Mouse (Mus musculus): ENCODE data around the gene Zbtb48. TPM values are rescaled to one million over a fixed set of nuclear protein-coding genes. Genes with fewer than 3 reads are reported as not detected.

The Zbtb48 gene
- polyA plus RNA-seq, 1 experiment, result 8.6 TPM

DNA sequence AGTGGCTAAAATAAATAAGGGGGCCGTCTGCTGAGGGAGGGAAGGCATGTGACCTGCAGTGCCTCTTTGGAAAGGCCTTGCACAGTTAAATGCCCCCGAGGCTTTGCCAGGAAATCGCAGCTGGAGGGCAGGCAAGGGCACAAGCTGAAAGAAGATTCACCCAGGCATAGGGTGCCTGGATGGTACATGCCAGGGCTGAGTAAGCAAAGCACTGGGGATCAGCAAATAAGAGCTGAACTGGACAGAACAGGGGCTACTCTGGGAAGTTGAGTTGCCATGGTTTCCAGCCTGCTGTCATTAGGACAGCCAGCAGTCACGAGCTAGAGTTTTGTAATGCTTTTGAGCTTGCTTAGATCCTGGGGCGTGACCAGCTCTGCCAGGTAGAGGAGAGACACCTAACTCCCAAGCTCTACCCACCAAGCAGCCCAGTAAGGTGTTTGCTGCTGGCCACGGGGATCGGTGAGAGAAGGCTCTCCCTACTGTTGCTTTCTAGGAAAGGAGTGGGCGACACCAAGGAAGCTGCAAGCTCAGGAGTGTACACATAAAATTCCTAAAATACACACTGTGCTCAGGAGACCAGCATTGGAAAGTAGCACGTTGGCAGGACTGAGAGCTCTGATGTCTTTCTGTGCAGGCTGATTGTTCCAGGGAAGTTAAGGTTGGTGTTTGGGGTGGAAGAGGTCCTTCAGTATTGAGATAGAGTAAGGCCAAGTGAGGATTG is 35.1 kb upstream of the Zbtb48 start:
- Histone ChIP-seq H3K4me3 (ENCODE audit: insufficient read depth, poor library complexity, severe bottlenecking) (no peak overlapping the region), H3K79me3 (ENCODE audit: low read depth) (no peaks in the 10 kb centered on the region), H3K27me3 (ENCODE audit: control insufficient read depth, insufficient read depth, insufficient read length) (no peaks in the 10 kb centered on the region), H3K36me3 (ENCODE audit: control insufficient read depth, insufficient read depth) (peaks cover 22% of the 10 kb centered on the region), H3K79me2 (ENCODE audit: control insufficient read depth, insufficient read depth) (no peaks in the 10 kb centered on the region), H3ac (ENCODE audit: control insufficient read depth, insufficient read length, low read depth) (no peak overlapping the region)
- no peak for TF ChIP-seq FOSL1 (IDR thresholded peaks at IDR 0.05; ENCODE audit: insufficient read depth, low read length, poor library complexity, severe bottlenecking)
- no peak for TF ChIP-seq MYOD1 (IDR thresholded peaks at IDR 0.05; ENCODE audit: control insufficient read depth, insufficient read length, low read depth)
- TF ChIP-seq CTCF (IDR thresholded peaks at IDR 0.05; ENCODE audit: control insufficient read depth, insufficient read depth, insufficient read length), result no peak
- no peak for TF ChIP-seq MYOG (IDR thresholded peaks at IDR 0.05; ENCODE audit: control insufficient read depth, extremely low read depth, insufficient read length)
- no peak for TF ChIP-seq CEBPB (IDR thresholded peaks at IDR 0.05; ENCODE audit: low read depth)
- no peak for TF ChIP-seq USF1 (IDR thresholded peaks at IDR 0.05; ENCODE audit: low read depth)
- no peak for TF ChIP-seq MAX (IDR thresholded peaks at IDR 0.05)

DNA sequence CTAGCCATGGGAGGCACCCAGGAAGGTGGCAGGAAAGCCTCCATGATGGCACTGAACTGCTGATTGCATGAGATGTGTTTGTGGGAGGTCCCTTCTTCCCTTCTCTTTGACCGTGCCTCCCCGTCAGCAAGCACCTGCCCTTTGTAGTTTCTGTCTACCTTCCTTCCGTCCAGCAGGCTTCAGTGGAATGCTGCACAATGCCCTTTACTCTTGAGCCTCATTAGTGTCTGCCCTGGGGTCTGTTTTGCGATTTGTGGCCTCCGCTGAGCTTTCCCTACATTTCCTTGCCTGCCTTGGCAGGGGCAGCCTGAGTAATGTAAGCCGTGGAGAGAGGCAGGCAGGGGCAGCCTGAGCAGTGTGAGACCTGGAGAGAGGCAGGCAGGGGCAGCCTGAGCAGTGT is 17.1 kb upstream of the Zbtb48 start:
- Histone ChIP-seq H3ac (ENCODE audit: control insufficient read depth, insufficient read length, low read depth) (no peak overlapping the region), H3K4me3 (ENCODE audit: insufficient read depth, poor library complexity, severe bottlenecking) (no peak overlapping the region), H3K79me3 (ENCODE audit: low read depth) (peaks cover 60% of the 10 kb centered on the region), H3K27me3 (ENCODE audit: control insufficient read depth, insufficient read depth, insufficient read length) (no peaks in the 10 kb centered on the region), H3K79me2 (ENCODE audit: control insufficient read depth, insufficient read depth) (peaks cover 75% of the 10 kb centered on the region), H3K36me3 (ENCODE audit: control insufficient read depth, insufficient read depth) (peaks cover 82% of the 10 kb centered on the region)
- TF ChIP-seq USF1 (IDR thresholded peaks at IDR 0.05; ENCODE audit: low read depth) (no peak), MYOG (IDR thresholded peaks at IDR 0.05; ENCODE audit: control insufficient read depth, extremely low read depth, insufficient read length) (no peak), FOSL1 (IDR thresholded peaks at IDR 0.05; ENCODE audit: insufficient read depth, low read length, poor library complexity, severe bottlenecking) (no peak), CTCF (IDR thresholded peaks at IDR 0.05; ENCODE audit: control insufficient read depth, insufficient read depth, insufficient read length) (no peak), MAX (IDR thresholded peaks at IDR 0.05) (no peak), CEBPB (IDR thresholded peaks at IDR 0.05; ENCODE audit: low read depth) (no peak), MYOD1 (IDR thresholded peaks at IDR 0.05; ENCODE audit: control insufficient read depth, insufficient read length, low read depth) (no peak)

DNA sequence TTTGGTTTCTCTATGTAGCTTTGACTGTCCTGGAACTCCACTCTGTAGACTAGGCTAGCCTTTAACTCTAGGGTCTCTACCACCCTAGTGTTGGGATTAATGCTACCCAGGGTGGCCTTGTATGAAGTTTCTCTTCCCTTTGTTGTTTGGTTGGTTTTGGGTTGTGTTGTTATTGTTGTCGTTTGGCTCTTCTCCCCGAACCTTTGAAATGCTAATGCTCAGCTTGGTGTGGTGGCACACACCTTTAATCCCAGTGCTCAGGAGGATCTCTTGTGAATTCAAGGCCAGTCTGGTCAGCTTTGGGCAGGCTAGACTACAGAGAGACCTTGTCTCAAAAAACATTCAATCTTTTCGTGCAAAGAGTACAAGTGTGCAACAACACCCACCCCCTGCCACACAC is 15.7 kb upstream of the Zbtb48 start:
- no peak overlapping the region for H3K4me3 ChIP-seq (ENCODE audit: insufficient read depth, poor library complexity, severe bottlenecking)
- peaks cover 78% of the 10 kb centered on the region for H3K79me2 ChIP-seq (ENCODE audit: control insufficient read depth, insufficient read depth)
- TF ChIP-seq FOSL1 (IDR thresholded peaks at IDR 0.05; ENCODE audit: insufficient read depth, low read length, poor library complexity, severe bottlenecking), result no peak
- no peak for TF ChIP-seq USF1 (IDR thresholded peaks at IDR 0.05; ENCODE audit: low read depth)
- no peak for TF ChIP-seq MYOG (IDR thresholded peaks at IDR 0.05; ENCODE audit: control insufficient read depth, extremely low read depth, insufficient read length)
- no peak for TF ChIP-seq MYOD1 (IDR thresholded peaks at IDR 0.05; ENCODE audit: control insufficient read depth, insufficient read length, low read depth)
- no peak for TF ChIP-seq MAX (IDR thresholded peaks at IDR 0.05)
- TF ChIP-seq CTCF (IDR thresholded peaks at IDR 0.05; ENCODE audit: control insufficient read depth, insufficient read depth, insufficient read length), result no peak
- TF ChIP-seq CEBPB (IDR thresholded peaks at IDR 0.05; ENCODE audit: low read depth), result no peak
- peaks cover 61% of the 10 kb centered on the region for H3K79me3 ChIP-seq (ENCODE audit: low read depth)
- no peak overlapping the region for H3ac ChIP-seq (ENCODE audit: control insufficient read depth, insufficient read length, low read depth)
- H3K36me3 ChIP-seq (ENCODE audit: control insufficient read depth, insufficient read depth), result peaks cover 69% of the 10 kb centered on the region
- no peaks in the 10 kb centered on the region for H3K27me3 ChIP-seq (ENCODE audit: control insufficient read depth, insufficient read depth, insufficient read length)

DNA sequence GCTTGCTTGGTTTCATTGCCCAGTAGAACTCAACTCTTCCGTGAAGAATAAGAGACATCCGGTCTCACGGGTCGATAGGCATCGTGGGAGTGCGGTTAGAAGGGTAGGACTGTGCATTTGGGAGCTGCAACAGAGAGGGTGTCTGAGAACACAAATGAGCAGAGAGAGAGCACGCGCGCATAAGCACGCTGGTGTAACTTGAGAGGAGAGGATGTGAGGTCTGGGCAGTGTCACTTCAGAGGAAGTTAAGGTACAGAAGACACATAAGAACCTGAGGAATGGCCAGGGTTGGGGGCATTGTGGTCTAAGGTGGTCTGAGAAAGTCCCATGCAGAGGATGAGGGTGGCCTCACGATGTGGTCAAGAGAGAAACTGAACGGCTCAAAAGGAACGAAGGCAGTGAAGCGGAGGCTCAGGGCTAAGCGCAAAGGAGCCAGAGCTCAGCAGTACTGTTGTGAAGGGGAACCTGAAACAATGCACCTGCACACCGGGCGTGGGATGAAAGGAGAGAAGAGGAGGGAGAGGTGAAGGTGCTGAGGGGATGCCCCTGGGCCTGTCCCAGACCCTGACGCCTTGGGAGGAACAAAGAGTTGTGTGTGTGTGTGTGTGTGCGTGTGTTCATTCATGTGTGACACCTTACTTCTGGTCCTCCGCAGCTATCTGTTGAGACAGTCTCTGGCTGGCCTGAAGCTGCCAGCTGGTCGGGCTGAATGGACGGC is 14.6 kb upstream of the Zbtb48 start:
- TF ChIP-seq MYOG (IDR thresholded peaks at IDR 0.05; ENCODE audit: control insufficient read depth, extremely low read depth, insufficient read length), result no peak
- TF ChIP-seq FOSL1 (IDR thresholded peaks at IDR 0.05; ENCODE audit: insufficient read depth, low read length, poor library complexity, severe bottlenecking), result no peak
- no peak for TF ChIP-seq MYOD1 (IDR thresholded peaks at IDR 0.05; ENCODE audit: control insufficient read depth, insufficient read length, low read depth)
- no peak for TF ChIP-seq CEBPB (IDR thresholded peaks at IDR 0.05; ENCODE audit: low read depth)
- no peak for TF ChIP-seq CTCF (IDR thresholded peaks at IDR 0.05; ENCODE audit: control insufficient read depth, insufficient read depth, insufficient read length)
- TF ChIP-seq USF1 (IDR thresholded peaks at IDR 0.05; ENCODE audit: low read depth), result no peak
- no peak for TF ChIP-seq MAX (IDR thresholded peaks at IDR 0.05)
- Histone ChIP-seq H3ac (ENCODE audit: control insufficient read depth, insufficient read length, low read depth) (no peak overlapping the region), H3K79me3 (ENCODE audit: low read depth) (peaks cover 54% of the 10 kb centered on the region), H3K4me3 (ENCODE audit: insufficient read depth, poor library complexity, severe bottlenecking) (no peak overlapping the region), H3K27me3 (ENCODE audit: control insufficient read depth, insufficient read depth, insufficient read length) (no peaks in the 10 kb centered on the region), H3K79me2 (ENCODE audit: control insufficient read depth, insufficient read depth) (peaks cover 67% of the 10 kb centered on the region), H3K36me3 (ENCODE audit: control insufficient read depth, insufficient read depth) (peaks cover 59% of the 10 kb centered on the region)

DNA sequence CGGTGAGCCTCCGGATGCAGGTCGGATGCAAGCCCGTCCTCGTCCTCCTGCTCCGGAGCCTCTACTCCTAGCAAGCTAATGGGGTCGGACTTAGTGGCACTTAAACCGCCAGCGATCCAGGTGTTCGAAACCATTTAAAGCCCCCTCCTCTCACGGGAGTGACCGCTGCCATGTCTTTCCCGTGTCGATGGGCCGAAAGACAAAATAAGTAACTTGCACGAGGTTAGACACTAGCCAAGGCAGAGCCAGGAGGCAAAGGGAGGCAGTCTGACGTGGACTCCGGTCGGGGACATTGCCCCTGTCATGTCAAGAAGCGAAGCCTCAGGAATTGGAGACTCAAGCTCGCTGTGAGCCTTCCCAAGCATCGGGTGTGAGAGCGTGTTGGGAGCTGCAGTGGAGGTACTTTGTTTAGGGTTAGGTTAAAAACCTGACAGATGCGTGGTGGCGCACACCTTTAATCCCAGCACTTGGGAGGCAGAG is 12.4 kb upstream of the Zbtb48 start:
- TF ChIP-seq USF1 (IDR thresholded peaks at IDR 0.05; ENCODE audit: low read depth) (no peak), MYOG (IDR thresholded peaks at IDR 0.05; ENCODE audit: control insufficient read depth, extremely low read depth, insufficient read length) (no peak), FOSL1 (IDR thresholded peaks at IDR 0.05; ENCODE audit: insufficient read depth, low read length, poor library complexity, severe bottlenecking) (no peak), MAX (IDR thresholded peaks at IDR 0.05) (no peak), MYOD1 (IDR thresholded peaks at IDR 0.05; ENCODE audit: control insufficient read depth, insufficient read length, low read depth) (no peak), CTCF (IDR thresholded peaks at IDR 0.05; ENCODE audit: control insufficient read depth, insufficient read depth, insufficient read length) (no peak), CEBPB (IDR thresholded peaks at IDR 0.05; ENCODE audit: low read depth) (no peak)
- H3K79me3 ChIP-seq (ENCODE audit: low read depth), result peaks cover 50% of the 10 kb centered on the region
- peaks cover 40% of the 10 kb centered on the region for H3K36me3 ChIP-seq (ENCODE audit: control insufficient read depth, insufficient read depth)
- peak overlapping the region; percentile 98 for H3ac ChIP-seq (ENCODE audit: control insufficient read depth, insufficient read length, low read depth)
- H3K27me3 ChIP-seq (ENCODE audit: control insufficient read depth, insufficient read depth, insufficient read length), result no peaks in the 10 kb centered on the region
- H3K79me2 ChIP-seq (ENCODE audit: control insufficient read depth, insufficient read depth), result peaks cover 57% of the 10 kb centered on the region
- H3K4me3 ChIP-seq (ENCODE audit: insufficient read depth, poor library complexity, severe bottlenecking), result peak overlapping the region; percentile 93

Data from C2C12 (cell line).